Mouse (Mus musculus) lung, embryonic 16.5 days (tissue): ENCODE results near the gene Hivep3. TPM values are rescaled to one million over a fixed set of nuclear protein-coding genes. Genes with fewer than 3 reads are reported as not detected.

Experiments
- ATAC-seq: fragments of 200-750 bp; cut with Nextera tagmentation; 2 replicates; pipeline ENCODE4 v1.8.0; 2017; ENCODE audit warnings: low read depth, mild to moderate bottlenecking, moderate library complexity
- H3K27ac ChIP-seq: fragments of 300-500 bp; sonication (generic); 2 replicates; pipeline ENCODE4 v1.5.1; 2014; ENCODE audit warnings: mild to moderate bottlenecking, control low read depth, low read length
- H3K27me3 ChIP-seq: fragments of 300-500 bp; sonication (generic); 2 replicates; pipeline ENCODE4 v1.6.1; 2014; ENCODE audit warnings: low read depth, low read length, mixed read lengths; ENCODE audit not compliant: control insufficient read depth, insufficient read depth
- H3K36me3 ChIP-seq: fragments of 300-500 bp; sonication (generic); 2 replicates; pipeline ENCODE4 v1.6.1; 2014; ENCODE audit warnings: low read length; ENCODE audit not compliant: control insufficient read depth, insufficient read depth
- H3K4me1 ChIP-seq: fragments of 300-500 bp; sonication (generic); replicated peaks from 2 replicates; pipeline ENCODE4 v1.6.1; 2014; ENCODE audit warnings: low read length, mixed read lengths; ENCODE audit not compliant: control insufficient read depth, insufficient read depth
- H3K4me2 ChIP-seq: fragments of 300-500 bp; sonication (generic); 2 replicates; pipeline ENCODE4 v1.6.1; 2014; ENCODE audit warnings: low read depth, low read length, control low read depth
- H3K4me3 ChIP-seq: fragments of 300-500 bp; sonication (generic); 2 replicates; pipeline ENCODE4 v1.5.1; 2014; ENCODE audit warnings: mild to moderate bottlenecking, low read length, control low read depth
- H3K9ac ChIP-seq: fragments of 300-500 bp; sonication (generic); 2 replicates; pipeline ENCODE4 v1.6.1; 2014; ENCODE audit warnings: low read length, control low read depth
- H3K9me3 ChIP-seq: fragments of 300-500 bp; sonication (generic); 2 replicates; pipeline ENCODE4 v1.6.1; 2016; ENCODE audit warnings: low read length; ENCODE audit not compliant: control insufficient read depth
- WGBS: fragments of 180-500 bp; shearing (Covaris S2); extraction: QIAGEN DNeasy Blood & Tissue Kit; methylation state at CpG from one replicate; pipeline ENCODE4 v1.1.7; 2014; 5-methylcytosine and 5-hydroxymethylcytosine counted together
- polyA plus RNA-seq: library from polyadenylated mRNA; unstranded; fragments of >200 nt; fragmentation: Nextera tagmentation; extraction: Ambion mirVana; gene quantifications from 2 replicates; pipeline ENCODE4 v1.2.1, GENCODE M21; 2015

Hivep3 gene
- 27.9 and 30.3 TPM in 2 replicates for polyA plus RNA-seq

- Histone ChIP-seq H3K9me3 (no peaks in the 10 kb centered on the region), H3K27ac (peak within 1 kb of the TSS; percentile 65), H3K9ac (peak within 1 kb of the TSS; percentile 79), H3K4me1 (peaks cover 9% of the 10 kb centered on the region), H3K36me3 (no peaks in the 10 kb centered on the region), H3K4me3 (peak within 1 kb of the TSS; percentile 84), H3K27me3 (no peaks in the 10 kb centered on the region), H3K4me2 (peak within 1 kb of the TSS; percentile 72)
- peak; percentile 99 for ATAC-seq
- 0% methylated on average over 47 of the region's 47 CpGs for WGBS
Measured at GRCm38 (mm10) chr4:119733184-119733880, at the start of gene Hivep3. Gene Hivep3, plus strand, starts transcription at chr4:119733784.

GRCm38 (mm10) chr4:119685746-119686145, 47.8 kb upstream of the Hivep3 start:
- no peaks in the 10 kb centered on the region for H3K9me3 ChIP-seq
- no peak overlapping the region for H3K27ac ChIP-seq
- no peak overlapping the region for H3K4me2 ChIP-seq
- 81% methylated on average over 2 of the region's 2 CpGs for WGBS
- no peaks in the 10 kb centered on the region for H3K36me3 ChIP-seq
- H3K9ac ChIP-seq: no peak overlapping the region
- ATAC-seq: no peak
- no peaks in the 10 kb centered on the region for H3K4me1 ChIP-seq
- H3K4me3 ChIP-seq: no peak overlapping the region
- no peaks in the 10 kb centered on the region for H3K27me3 ChIP-seq

- no peaks in the 10 kb centered on the region for H3K36me3 ChIP-seq
- ATAC-seq: no peak
Measured at GRCm38 (mm10) chr4:119698339-119698738, 35.2 kb upstream of the Hivep3 start.

GRCm38 (mm10) chr4:119701269-119701954, 32.2 kb upstream of the Hivep3 start:
- ATAC-seq: peak; percentile 88
- Histone ChIP-seq H3K27ac (peak overlapping the region; percentile 84), H3K9ac (no peak overlapping the region), H3K4me2 (no peak overlapping the region), H3K9me3 (no peaks in the 10 kb centered on the region), H3K4me3 (no peak overlapping the region), H3K4me1 (peaks cover 15% of the 10 kb centered on the region; the same call in 1 of the 2 replicates), H3K27me3 (no peaks in the 10 kb centered on the region), H3K36me3 (no peaks in the 10 kb centered on the region)
- WGBS: 56% methylated on average over 11 of the region's 11 CpGs

More at GRCm38 (mm10) chr4:119698339-119698738, 35.2 kb upstream of the Hivep3 start:
- H3K4me2 ChIP-seq: no peak overlapping the region
- 53% methylated on average over 2 of the region's 2 CpGs for WGBS
- H3K9ac ChIP-seq: no peak overlapping the region
- peaks cover 9% of the 10 kb centered on the region; the same call in 1 of the 2 replicates for H3K4me1 ChIP-seq
- H3K27ac ChIP-seq: no peak overlapping the region
- no peaks in the 10 kb centered on the region for H3K9me3 ChIP-seq
- no peaks in the 10 kb centered on the region for H3K27me3 ChIP-seq
- no peak overlapping the region for H3K4me3 ChIP-seq

GRCm38 (mm10) chr4:119703965-119704364, 29.6 kb upstream of the Hivep3 start:
- H3K4me1 ChIP-seq: peaks cover 15% of the 10 kb centered on the region; the same call in 1 of the 2 replicates
- H3K4me3 ChIP-seq: no peak overlapping the region
- H3K36me3 ChIP-seq: no peaks in the 10 kb centered on the region
- 55% methylated on average over 8 of the region's 8 CpGs for WGBS
- no peaks in the 10 kb centered on the region for H3K27me3 ChIP-seq
- no peaks in the 10 kb centered on the region for H3K9me3 ChIP-seq
- H3K4me2 ChIP-seq: no peak overlapping the region
- ATAC-seq: peak; percentile 75
- no peak overlapping the region for H3K27ac ChIP-seq
- H3K9ac ChIP-seq: no peak overlapping the region

GRCm38 (mm10) chr4:119707326-119707725, 26.3 kb upstream of the Hivep3 start:
- no peak overlapping the region for H3K27ac ChIP-seq
- H3K4me1 ChIP-seq: peaks cover 7% of the 10 kb centered on the region; the same call in 1 of the 2 replicates
- ATAC-seq: no peak
- H3K9me3 ChIP-seq: no peaks in the 10 kb centered on the region
- H3K36me3 ChIP-seq: no peaks in the 10 kb centered on the region
- no peaks in the 10 kb centered on the region for H3K27me3 ChIP-seq
- WGBS: 65% methylated on average over 5 of the region's 5 CpGs
- no peak overlapping the region for H3K4me3 ChIP-seq
- H3K9ac ChIP-seq: no peak overlapping the region
- H3K4me2 ChIP-seq: no peak overlapping the region

GRCm38 (mm10) chr4:119707751-119708150, 25.8 kb upstream of the Hivep3 start:
- ATAC-seq: no peak
- H3K4me1 ChIP-seq: peaks cover 6% of the 10 kb centered on the region; the same call in 1 of the 2 replicates
- no peaks in the 10 kb centered on the region for H3K36me3 ChIP-seq
- no peaks in the 10 kb centered on the region for H3K27me3 ChIP-seq
- H3K27ac ChIP-seq: no peak overlapping the region
- H3K4me3 ChIP-seq: no peak overlapping the region
- WGBS: 47% methylated on average over 3 of the region's 3 CpGs
- H3K4me2 ChIP-seq: no peak overlapping the region
- H3K9ac ChIP-seq: no peak overlapping the region
- H3K9me3 ChIP-seq: no peaks in the 10 kb centered on the region

- no peaks in the 10 kb centered on the region for H3K9me3 ChIP-seq
- no peak for ATAC-seq
- WGBS: 58% methylated on average over 4 of the region's 4 CpGs
Measured at GRCm38 (mm10) chr4:119710208-119710607, 23.4 kb upstream of the Hivep3 start.

GRCm38 (mm10) chr4:119717443-119717842, 16.1 kb upstream of the Hivep3 start:
- H3K4me2 ChIP-seq: no peak overlapping the region
- no peaks in the 10 kb centered on the region for H3K27me3 ChIP-seq
- H3K4me3 ChIP-seq: no peak overlapping the region
- H3K9ac ChIP-seq: no peak overlapping the region
- H3K9me3 ChIP-seq: no peaks in the 10 kb centered on the region
- WGBS: 78% methylated on average over 11 of the region's 11 CpGs
- H3K36me3 ChIP-seq: no peaks in the 10 kb centered on the region
- no peaks in the 10 kb centered on the region for H3K4me1 ChIP-seq
- no peak overlapping the region for H3K27ac ChIP-seq
- ATAC-seq: no peak

More at GRCm38 (mm10) chr4:119710208-119710607, 23.4 kb upstream of the Hivep3 start:
- H3K36me3 ChIP-seq: no peaks in the 10 kb centered on the region
- H3K4me1 ChIP-seq: no peaks in the 10 kb centered on the region
- H3K9ac ChIP-seq: no peak overlapping the region
- no peak overlapping the region for H3K27ac ChIP-seq
- no peak overlapping the region for H3K4me2 ChIP-seq
- no peak overlapping the region for H3K4me3 ChIP-seq
- H3K27me3 ChIP-seq: no peaks in the 10 kb centered on the region
